Mouse (Mus musculus) heart, adult 2 months (tissue): ENCODE data around the gene Tirap.

Experiments used
- CTCF ChIP-seq: fragments of 200-600 bp; IDR thresholded peaks from 2 replicates; pipeline ENCODE4 v1.8.1; 2022; ENCODE audit warnings: antibody characterized with exemption, mild to moderate bottlenecking, moderate library complexity
- POLR2A ChIP-seq: fragments of 200-500 bp; IDR thresholded peaks from 2 replicates; pipeline ENCODE4 v1.6.1; 2011; ENCODE audit warnings: mild to moderate bottlenecking, low read depth, low read length, control low read depth; ENCODE audit not compliant: insufficient read depth

DNA sequence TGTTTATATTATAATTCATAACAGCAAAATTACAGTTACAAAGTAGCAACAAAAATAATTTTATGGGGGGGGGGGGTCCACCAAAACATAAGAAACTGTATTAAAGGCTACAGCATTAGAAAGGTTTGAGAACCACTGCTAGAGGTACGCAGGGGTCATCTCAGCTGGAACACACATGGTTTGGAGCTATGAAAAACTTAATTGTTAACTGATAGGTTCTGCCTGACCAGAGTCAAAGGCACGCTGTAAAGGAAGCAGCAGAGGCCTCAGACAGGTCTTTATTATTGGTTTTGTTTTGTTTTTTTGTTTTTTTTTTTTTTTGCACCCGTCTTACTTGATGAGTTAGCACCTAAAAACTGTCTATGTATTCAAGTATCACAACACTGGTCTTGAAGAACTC, 41.6 kb downstream of the Tirap start:
- TF ChIP-seq POLR2A (no peak), CTCF (no peak)
